Mouse (Mus musculus) heart, adult 10 weeks (tissue): Measurements from ENCODE around the gene Ddx11. TPM values are rescaled to one million over a fixed set of nuclear protein-coding genes. Genes with fewer than 3 reads are reported as not detected.

Source experiments
- polyA plus RNA-seq: library from polyadenylated mRNA; stranded (reverse); fragments of 350-450 nt; fragmentation: Illumina TruSeq; extraction: RNeasy Lipid Tissue Mini Kit (QIAGEN cat#74804); gene quantifications from one replicate; pipeline ENCODE4 v1.2.3, GENCODE M21; 2014; ENCODE audit warnings: low read depth, low replicate concordance

Gene Ddx11
- polyA plus RNA-seq = 2.7 TPM

GRCm38 (mm10) chr17:66123066-66123815 is at the start of gene Ddx11:
TSS of gene Ddx11 (plus strand) at chr17:66123520.

GRCm38 (mm10) chr17:66076934-66077333 is 46.4 kb upstream of the Ddx11 start, which contains the start of gene Ankrd12:
TSS of gene Ankrd12 (minus strand) at chr17:66077089.

GRCm38 (mm10) chr17:66101380-66102330 is 21.7 kb upstream of the Ddx11 start, which contains the start of gene Ndufv2:
TSS of gene Ndufv2 (minus strand) at chr17:66101559.

GRCm38 (mm10) chr17:66111402-66111959 is 11.8 kb upstream of the Ddx11 start, which contains the start of gene Washc1:
TSS of gene Washc1 (plus strand) at chr17:66111545.

Other genes with a start within 250 kb of the Ddx11 start
- gene Ralbp1, start 237.7 kb upstream of the Ddx11 start, polyA plus RNA-seq = 29.7 TPM
- 73.7 TPM for gene Twsg1, start 172.3 kb upstream of the Ddx11 start, polyA plus RNA-seq
- gene Ankrd12, start 46.4 kb upstream of the Ddx11 start, polyA plus RNA-seq = 5.9 TPM
- gene Ndufv2, start 22.0 kb upstream of the Ddx11 start, polyA plus RNA-seq = 1,021 TPM
- gene Washc1, start 12.0 kb upstream of the Ddx11 start, polyA plus RNA-seq = 29.1 TPM